Mouse (Mus musculus) left cerebral cortex, postnatal 4 days (tissue): ENCODE data around the gene Zfp964. TPM values are rescaled to one million over a fixed set of nuclear protein-coding genes. Genes with fewer than 3 reads are reported as not detected.
"Not testable (repeated sequence)": the region's sequence is repeated elsewhere in the genome, so short reads cannot be mapped to it uniquely, and the experiment has no call there.

ENCODE experiments used
- DNase-seq: peaks from one replicate; pipeline ENCODE4 v3.0.0-alpha.2; 2022
- intact Hi-C: fragments of 180-260 bp; cut with DNase I; formaldehyde crosslinking; loops from one replicate; pipeline ENCODE4 v1.15.1; 2025
- total RNA-seq, 2 experiments: library from RNA; stranded (reverse); gene quantifications; 2 replicates each; pipeline ENCODE4 v1.2.3; 2021

Zfp964 gene
- total RNA-seq, result 1 to 10 TPM; 3.6 to 3.8 TPM

DNA sequence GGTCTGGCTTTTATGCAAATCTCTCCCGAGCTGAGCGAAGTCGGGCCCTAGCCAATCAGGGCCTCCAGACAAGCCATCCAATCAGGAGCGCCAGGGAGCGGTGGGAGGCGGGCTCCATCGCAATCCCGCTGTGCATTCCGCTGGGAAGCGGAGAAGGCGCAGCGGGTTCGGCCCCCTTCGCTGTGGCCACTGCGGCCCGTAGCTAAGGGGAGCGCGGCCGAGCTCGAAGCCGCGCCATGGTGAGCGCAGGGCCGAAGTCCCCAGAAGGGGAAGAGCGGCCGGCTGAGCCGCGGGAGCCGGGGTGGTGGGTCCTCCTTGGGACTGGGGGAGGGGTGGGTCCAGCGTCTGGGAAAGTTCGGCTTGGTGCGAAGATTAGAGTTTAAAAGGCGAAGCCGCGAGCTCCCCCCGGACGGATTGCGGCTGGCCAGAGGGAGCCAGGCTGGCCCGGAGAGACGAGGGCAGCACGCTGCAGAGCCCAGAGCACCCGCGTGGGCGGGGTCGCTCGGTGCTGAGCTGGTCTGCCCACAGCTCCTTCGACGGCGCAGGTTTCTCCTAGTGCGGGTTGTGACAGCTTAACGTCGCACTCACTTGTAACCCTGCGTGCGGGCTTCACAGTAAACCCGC lies at the start of gene Zfp964:
Zfp964 (plus strand) TSS at position 122 of the 624 bp plus-strand sequence.
- intact Hi-C loops, result no loop called here
- peak; percentile 91 for DNase-seq

DNA sequence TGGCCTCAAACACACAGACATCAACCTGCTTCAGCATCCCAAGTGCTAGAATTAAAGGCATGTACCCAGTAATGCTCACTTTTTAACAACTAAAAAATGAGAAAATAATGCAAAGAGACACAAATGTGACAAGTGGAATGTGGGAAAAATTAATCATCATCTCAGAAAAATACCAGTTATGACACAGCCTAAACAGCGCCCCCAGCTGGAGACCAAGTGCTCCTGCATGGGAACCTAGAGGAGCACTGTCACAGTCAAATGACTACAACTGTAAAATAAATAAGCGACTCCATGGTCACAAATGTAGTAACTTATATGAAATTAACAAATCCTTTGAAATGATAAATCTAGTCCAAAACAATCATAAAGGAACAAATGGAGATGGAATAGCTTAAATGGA lies 39.6 kb upstream of the Zfp964 start:
- intact Hi-C loops, result no loop called here
- DNase-seq, result no peak

GRCm38 (mm10) chr8:69618078-69618477 lies 36.2 kb upstream of the Zfp964 start:
- intact Hi-C loops, result no loop called here
- DNase-seq, result no peak

- DNase-seq, result peak; percentile 99
- intact Hi-C loops, result no loop called here
These were observed 29.0 kb upstream of the Zfp964 start, which contains the start of gene Zfp868 for GRCm38 (mm10) chr8:69625095-69625789. Gene Zfp868 (minus strand): TSS chr8:69625548.

DNA sequence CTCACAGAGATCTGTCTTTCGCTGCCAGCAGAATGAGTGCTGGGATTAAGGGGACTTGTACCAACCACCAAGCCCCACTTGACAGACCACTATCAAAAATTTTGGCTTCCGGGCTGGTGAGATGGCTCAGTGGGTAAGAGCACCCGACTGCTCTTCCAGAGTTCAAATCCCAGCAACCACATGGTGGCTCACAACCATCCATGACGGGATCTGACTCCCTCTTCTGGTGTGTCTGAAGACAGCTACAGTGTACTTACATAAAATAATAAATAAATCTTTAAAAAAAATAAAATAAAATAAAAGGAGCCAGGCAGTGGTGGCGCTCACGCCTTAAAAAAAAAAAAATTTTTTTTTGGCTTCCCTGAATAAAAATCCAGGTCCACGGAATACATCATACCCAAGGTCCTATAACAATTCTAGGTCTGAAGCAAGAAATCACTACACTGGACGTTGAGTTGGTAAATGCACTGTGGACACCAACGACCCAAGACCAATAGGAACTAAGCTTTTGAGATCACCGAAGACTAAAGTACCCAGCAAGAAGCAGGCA lies 396 bp upstream of the Zfp964 start:
- DNase-seq, result no peak
- intact Hi-C loops, result no loop called here

GRCm38 (mm10) chr8:69661294-69661693 lies 7.0 kb downstream of the Zfp964 start:
- no peak for DNase-seq
- intact Hi-C loops, result no loop called here

DNA sequence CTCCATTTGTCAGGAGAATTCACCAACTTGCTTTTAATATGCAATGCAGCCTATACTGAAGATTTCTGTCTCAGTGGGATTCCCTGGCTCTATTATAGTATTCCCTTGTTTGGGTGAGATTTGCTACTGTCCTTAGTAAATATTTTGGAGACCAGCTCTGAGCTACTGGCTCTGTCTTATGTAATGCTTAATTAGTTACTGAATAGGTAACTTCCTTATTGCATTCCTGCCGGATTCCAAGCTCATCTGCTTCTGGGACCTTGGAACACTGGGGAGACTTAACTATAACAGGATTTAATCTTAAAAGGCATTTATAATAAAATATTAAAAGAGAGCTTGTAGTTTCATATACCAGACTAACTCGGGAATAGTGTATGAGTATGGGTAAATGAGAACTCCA lies 10.8 kb downstream of the Zfp964 start:
- DNase-seq, intact Hi-C loops: not testable (repeated sequence)

- no peak for DNase-seq
- intact Hi-C loops, result no loop called here
These were observed 47.5 kb downstream of the Zfp964 start for GRCm38 (mm10) chr8:69701810-69702209.

DNA sequence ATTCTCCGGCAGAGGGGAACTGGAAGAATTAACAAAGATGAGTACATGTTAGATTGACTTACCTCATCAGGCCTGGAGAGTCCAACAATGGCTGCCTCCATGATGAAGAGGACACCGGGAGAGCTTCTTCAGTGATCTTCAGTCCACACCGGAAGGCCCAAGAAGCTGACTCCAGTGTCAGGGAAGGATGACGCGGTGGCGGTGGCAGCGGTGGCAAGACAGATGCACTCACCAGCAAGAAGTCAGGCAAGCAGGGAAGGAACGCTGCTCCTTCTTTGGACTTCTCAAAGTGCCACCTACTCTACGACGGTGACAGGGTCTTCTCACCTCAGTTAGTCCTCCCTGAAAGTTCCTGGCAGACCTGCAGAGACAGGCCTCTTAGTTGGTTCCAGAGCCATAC lies 56.3 kb downstream of the Zfp964 start, which contains the start of gene Zfp869:
Zfp869 (minus strand) TSS at position 101 of the 400 bp plus-strand sequence.
- intact Hi-C loops, DNase-seq: not testable (repeated sequence)

GRCm38 (mm10) chr8:69713516-69713915 lies 59.2 kb downstream of the Zfp964 start:
- intact Hi-C loops, result no loop called here
- no peak for DNase-seq

- intact Hi-C loops, result no loop called here
- no peak for DNase-seq
These were observed 61.1 kb downstream of the Zfp964 start for GRCm38 (mm10) chr8:69715366-69715765.

Other genes starting within 250 kb of the Zfp964 start
- gene Gm9495, start 200.9 kb upstream of the Zfp964 start, total RNA-seq, result not detected
- gene Gm7697, start 131.5 kb upstream of the Zfp964 start, total RNA-seq, result not detected
- 10 to 100 TPM; 19.9 to 21.6 TPM for gene Zfp868, start 28.9 kb upstream of the Zfp964 start, total RNA-seq
- 10 to 100 TPM; 18.8 to 19.3 TPM for gene Zfp869, start 56.2 kb downstream of the Zfp964 start, total RNA-seq
- gene Zfp963, start 95.5 kb downstream of the Zfp964 start, total RNA-seq, result 1 to 10 TPM; 5.3 to 5.6 TPM
- gene Gm20422, start 120.4 kb downstream of the Zfp964 start, total RNA-seq, result 1 to 10 TPM in 1 of 2 experiments, under 1 TPM in 1; 0.70 to 1.6 TPM
- gene Atp13a1, start 136.7 kb downstream of the Zfp964 start, total RNA-seq, result 10 to 100 TPM; 51.9 to 52.3 TPM
- 10 to 100 TPM; 41.5 to 41.7 TPM for gene Zfp866, start 136.7 kb downstream of the Zfp964 start, total RNA-seq
- gene Gmip, start 154.2 kb downstream of the Zfp964 start, total RNA-seq, result 10 to 100 TPM; 89.6 to 94.1 TPM
- 1 to 10 TPM; 7.2 to 7.7 TPM for gene Lpar2, start 167.9 kb downstream of the Zfp964 start, total RNA-seq
- 10 to 100 TPM; 24.3 to 25.0 TPM for gene Pbx4, start 178.0 kb downstream of the Zfp964 start, total RNA-seq
- 1 to 10 TPM; 4.5 to 4.7 TPM for gene Cilp2, start 233.2 kb downstream of the Zfp964 start, total RNA-seq
- gene Tssk6, start 247.7 kb downstream of the Zfp964 start, total RNA-seq, result not detected
- gene Ndufa13, start 248.1 kb downstream of the Zfp964 start, total RNA-seq, result 10 to 100 TPM; 79.0 to 86.6 TPM
- 10 to 100 TPM in 1 of 2 experiments, 1 to 10 TPM in 1; 9.5 to 10.4 TPM for gene Yjefn3, start 248.2 kb downstream of the Zfp964 start, total RNA-seq